Mouse (Mus musculus) myocyte (in vitro differentiated cells): ENCODE results near the gene Gm10322. TPM values are rescaled to one million over a fixed set of nuclear protein-coding genes. Genes with fewer than 3 reads are reported as not detected.
A peak's percentile ranks its signal among the peaks of the same experiment; 100 is the strongest.

Source experiments
- H3K27me3 ChIP-seq: one replicate; pipeline ENCODE4 v1.6.1; 2011; ENCODE audit not compliant: control insufficient read depth, insufficient read depth, insufficient read length
- H3K36me3 ChIP-seq: one replicate; pipeline ENCODE4 v1.6.1; 2011; ENCODE audit not compliant: control insufficient read depth, insufficient read depth
- H3K4me2 ChIP-seq: one replicate; pipeline ENCODE4 v1.6.1; 2011; ENCODE audit warnings: low read depth, control low read depth
- H3K4me3 ChIP-seq: one replicate; pipeline ENCODE4 v1.5.1; 2011; ENCODE audit warnings: mild to moderate bottlenecking, control low read depth, moderate library complexity
- H3K79me2 ChIP-seq: one replicate; pipeline ENCODE4 v1.6.1; 2011; ENCODE audit not compliant: control insufficient read depth, insufficient read depth
- H3ac ChIP-seq: one replicate; pipeline ENCODE4 v1.6.1; 2011; ENCODE audit not compliant: control insufficient read depth, insufficient read length
- CEBPB ChIP-seq: IDR thresholded peaks from 2 replicates; pipeline ENCODE4 v1.6.1; 2011; ENCODE audit warnings: mild to moderate bottlenecking, moderate library complexity; ENCODE audit not compliant: poor library complexity, insufficient read depth, severe bottlenecking
- E2F4 ChIP-seq: IDR thresholded peaks from one replicate; pipeline ENCODE4 v1.6.1; 2011; ENCODE audit warnings: mild to moderate bottlenecking, control low read depth, moderate library complexity; ENCODE audit not compliant: insufficient read depth
- MAX ChIP-seq: IDR thresholded peaks from one replicate; pipeline ENCODE4 v1.6.1; 2011; ENCODE audit warnings: low read depth, mild to moderate bottlenecking, control low read depth
- MYOD1 ChIP-seq, 3 experiments: IDR thresholded peaks; one replicate each; pipeline ENCODE4 v1.6.1; 2011; ENCODE audit warnings: control low read depth in 2 of 3, low read depth in 2 of 3, mild to moderate bottlenecking in 2 of 3, moderate library complexity in 1 of 3; ENCODE audit not compliant: insufficient read length in 2 of 3, control insufficient read depth in 1 of 3
- MYOG ChIP-seq, 3 experiments: IDR thresholded peaks; one replicate each; pipeline ENCODE4 v1.6.1; 2011; ENCODE audit warnings: control low read depth in 2 of 3, low read depth in 2 of 3, mild to moderate bottlenecking in 2 of 3; ENCODE audit not compliant: insufficient read length in 2 of 3, control insufficient read depth in 1 of 3, insufficient read depth in 1 of 3
- POLR2A ChIP-seq: IDR thresholded peaks from one replicate; pipeline ENCODE4 v1.6.1; 2011; ENCODE audit warnings: low read depth, mild to moderate bottlenecking, control low read depth, moderate library complexity; ENCODE audit not compliant: insufficient read length
- POLR2AphosphoS2 ChIP-seq: IDR thresholded peaks from one replicate; pipeline ENCODE4 v1.6.1; 2011; ENCODE audit warnings: low read depth, control low read depth; ENCODE audit not compliant: insufficient read length
- REST ChIP-seq: IDR thresholded peaks from one replicate; pipeline ENCODE4 v1.6.1; 2011; ENCODE audit warnings: mild to moderate bottlenecking, control low read depth, moderate library complexity; ENCODE audit not compliant: insufficient read depth, insufficient read length
- SRF ChIP-seq: IDR thresholded peaks from one replicate; pipeline ENCODE4 v1.6.1; 2011; ENCODE audit warnings: low read depth; ENCODE audit not compliant: control insufficient read depth, insufficient read length
- TCF12 ChIP-seq: IDR thresholded peaks from one replicate; pipeline ENCODE4 v1.6.1; 2011; ENCODE audit warnings: mild to moderate bottlenecking, control low read depth; ENCODE audit not compliant: poor library complexity, insufficient read depth, severe bottlenecking
- TCF3 ChIP-seq: IDR thresholded peaks from one replicate; pipeline ENCODE4 v1.6.1; 2011; ENCODE audit warnings: low read depth, control low read depth; ENCODE audit not compliant: insufficient read length
- USF1 ChIP-seq: IDR thresholded peaks from one replicate; pipeline ENCODE4 v1.6.1; 2011; ENCODE audit warnings: low read depth, mild to moderate bottlenecking, control low read depth, moderate library complexity
- polyA plus RNA-seq: library from polyadenylated mRNA; unstranded; fragments of >200 nt; fragmentation: generic; extraction: Trizol; gene quantifications from one replicate; pipeline ENCODE4 v1.2.1, GENCODE M21; 2012; ENCODE audit warnings: missing spikeins

Gm10322 gene
- polyA plus RNA-seq, 1 experiment: 0.37 TPM

- Histone ChIP-seq H3K4me3 (no peak overlapping the region), H3K4me2 (no peak overlapping the region), H3K79me2 (peaks cover 85% of the 10 kb centered on the region), H3ac (no peak overlapping the region), H3K36me3 (peaks cover 22% of the 10 kb centered on the region), H3K27me3 (no peaks in the 10 kb centered on the region)
- TF ChIP-seq POLR2A: no peak
- peak in 1 of 3 experiments; percentile 24 for TF ChIP-seq MYOG (IDR thresholded peaks at IDR 0.05; ENCODE audit: control insufficient read depth in 1 of 3, insufficient read depth in 1 of 3, insufficient read length in 2 of 3, low read depth in 2 of 3)
- TF ChIP-seq MYOD1 (IDR thresholded peaks at IDR 0.05; ENCODE audit: control insufficient read depth in 1 of 3, insufficient read length in 2 of 3, low read depth in 2 of 3): peak in 2 of 3 experiments; percentile 10 to 15
- TF ChIP-seq MAX: no peak
- TF ChIP-seq CEBPB: no peak
Observed at GRCm38 (mm10) chr10:59570780-59571179, 45.1 kb upstream of the Gm10322 start.

DNA sequence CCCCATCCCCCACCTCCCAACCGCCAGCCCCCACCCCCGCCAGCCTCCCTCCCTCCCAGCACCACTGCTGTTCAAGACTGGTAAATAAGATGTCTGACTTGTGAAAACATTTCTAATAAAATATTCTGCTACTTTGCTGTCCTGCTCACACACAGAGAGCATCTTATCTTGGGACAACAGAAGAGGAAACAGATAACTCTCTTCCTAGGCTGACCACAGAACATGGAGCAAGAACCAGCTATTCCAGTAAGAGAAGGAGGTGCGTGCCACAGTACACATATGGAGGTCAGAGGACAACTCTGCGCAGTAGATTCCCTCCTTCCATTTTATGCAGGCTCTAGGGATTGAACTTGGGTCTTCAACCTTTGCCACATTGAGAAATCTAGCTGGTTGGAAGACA, 44.6 kb upstream of the Gm10322 start:
- H3K79me2 ChIP-seq: peaks cover 87% of the 10 kb centered on the region
- no peaks in the 10 kb centered on the region for H3K27me3 ChIP-seq
- H3K4me3 ChIP-seq: no peak overlapping the region
- no peak overlapping the region for H3K4me2 ChIP-seq
- TF ChIP-seq TCF3 (no peak), USF1 (no peak), E2F4 (no peak), MYOG (IDR thresholded peaks at IDR 0.05; ENCODE audit: control insufficient read depth in 1 of 3, insufficient read depth in 1 of 3, insufficient read length in 2 of 3, low read depth in 2 of 3) (no peak)
- H3K36me3 ChIP-seq: peaks cover 22% of the 10 kb centered on the region
- H3ac ChIP-seq: no peak overlapping the region

DNA sequence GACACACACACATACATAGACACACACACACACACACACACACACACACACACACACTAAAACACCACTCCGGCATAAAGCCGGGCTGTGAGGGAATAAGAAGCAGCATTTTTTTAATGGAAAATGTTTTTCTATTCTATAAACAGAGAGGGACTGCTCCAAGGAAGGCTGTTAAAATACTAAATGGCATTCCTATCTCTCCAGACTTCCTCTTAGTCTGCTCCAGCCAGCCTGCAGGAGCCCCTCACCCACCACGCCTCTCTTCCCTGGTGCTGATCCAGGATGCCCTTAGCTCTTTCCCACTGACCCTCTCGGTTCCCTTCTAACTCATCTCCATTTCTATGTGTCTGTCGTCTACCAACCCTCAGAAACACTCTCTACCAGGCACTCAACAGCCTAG, 43.9 kb upstream of the Gm10322 start:
- Histone ChIP-seq H3K27me3 (no peaks in the 10 kb centered on the region), H3ac (no peak overlapping the region), H3K4me3 (no peak overlapping the region), H3K79me2 (peaks cover 89% of the 10 kb centered on the region), H3K4me2 (no peak overlapping the region), H3K36me3 (peaks cover 17% of the 10 kb centered on the region)
- TF ChIP-seq POLR2AphosphoS2: no peak
- TF ChIP-seq E2F4: no peak
- no peak for TF ChIP-seq MYOD1 (IDR thresholded peaks at IDR 0.05; ENCODE audit: control insufficient read depth in 1 of 3, insufficient read length in 2 of 3, low read depth in 2 of 3)
- no peak for TF ChIP-seq USF1
- no peak for TF ChIP-seq MAX
- no peak for TF ChIP-seq CEBPB
- no peak for TF ChIP-seq POLR2A
- TF ChIP-seq MYOG (IDR thresholded peaks at IDR 0.05; ENCODE audit: control insufficient read depth in 1 of 3, insufficient read depth in 1 of 3, insufficient read length in 2 of 3, low read depth in 2 of 3): no peak
- no peak for TF ChIP-seq SRF
- TF ChIP-seq TCF3: no peak
- no peak for TF ChIP-seq REST
- TF ChIP-seq TCF12: no peak

DNA sequence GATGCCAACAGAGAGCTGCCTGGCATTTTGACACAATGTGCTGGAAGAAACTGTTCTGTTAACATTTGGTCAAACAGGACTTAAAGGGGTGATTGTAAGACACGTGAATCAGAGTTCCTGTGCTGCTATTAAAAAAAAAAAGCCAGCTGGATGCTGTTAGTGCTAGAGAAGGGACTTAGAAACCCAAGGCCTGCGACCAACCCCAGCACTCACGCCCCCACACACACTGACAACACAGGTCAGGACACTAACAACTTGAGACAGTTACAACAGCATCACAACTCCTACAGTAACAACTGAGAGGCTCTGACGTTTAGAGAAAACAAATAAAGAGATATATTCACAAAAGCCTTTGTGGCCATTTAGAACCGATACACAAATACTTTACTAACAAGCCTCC, 39.6 kb upstream of the Gm10322 start:
- Histone ChIP-seq H3K79me2 (peaks cover 84% of the 10 kb centered on the region), H3K4me2 (peak overlapping the region; percentile 20), H3ac (no peak overlapping the region), H3K27me3 (no peaks in the 10 kb centered on the region), H3K4me3 (no peak overlapping the region), H3K36me3 (no peaks in the 10 kb centered on the region)
- TF ChIP-seq TCF3 (no peak), E2F4 (no peak), POLR2A (no peak), USF1 (no peak), SRF (no peak), MYOG (IDR thresholded peaks at IDR 0.05; ENCODE audit: control insufficient read depth in 1 of 3, insufficient read depth in 1 of 3, insufficient read length in 2 of 3, low read depth in 2 of 3) (no peak), POLR2AphosphoS2 (no peak), REST (no peak), TCF12 (no peak), MAX (no peak), CEBPB (no peak), MYOD1 (IDR thresholded peaks at IDR 0.05; ENCODE audit: control insufficient read depth in 1 of 3, insufficient read length in 2 of 3, low read depth in 2 of 3) (no peak)

DNA sequence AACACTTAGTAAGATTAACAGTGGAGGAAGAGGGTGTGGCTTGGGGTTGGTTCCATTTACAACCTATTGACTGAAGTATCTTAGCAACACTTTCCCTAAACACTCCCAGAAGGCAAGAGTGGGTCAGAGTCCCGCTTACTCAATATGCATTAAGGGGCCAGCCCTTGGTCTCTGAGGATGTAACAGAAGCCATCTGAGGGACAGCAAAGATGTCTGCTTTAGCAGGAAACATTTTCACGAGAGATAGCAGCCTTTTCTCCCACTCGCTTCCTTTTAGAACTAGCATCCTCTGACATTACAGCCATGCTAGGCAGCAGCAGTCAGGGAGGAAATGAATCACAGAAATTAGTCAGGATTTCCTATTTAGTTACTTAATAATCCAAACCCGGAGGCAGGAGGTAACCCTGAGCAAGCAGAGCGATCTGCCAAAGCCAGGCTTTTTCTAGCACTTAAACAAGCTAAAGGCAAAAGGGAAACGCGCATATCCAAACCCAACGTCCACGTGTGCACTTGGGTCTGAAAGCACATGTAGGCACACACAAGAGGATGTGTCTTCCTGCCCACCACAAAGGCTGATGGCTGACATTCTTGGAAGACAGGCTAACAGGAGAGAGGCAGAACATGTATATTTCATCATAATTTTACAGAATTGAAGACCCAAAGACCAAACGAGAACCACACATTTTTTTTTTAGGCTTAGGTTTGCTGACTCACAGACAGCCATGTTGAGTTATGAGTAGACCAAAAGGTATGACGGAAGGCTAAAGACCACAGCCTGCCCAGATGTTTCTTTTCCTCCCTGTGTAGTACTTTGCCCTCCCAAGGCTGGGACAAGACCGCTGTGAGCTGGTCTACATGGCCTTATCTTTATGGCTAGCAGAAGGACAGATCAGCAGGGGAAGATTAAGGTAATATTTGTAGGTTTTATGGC, 37.7 kb upstream of the Gm10322 start:
- H3K27me3 ChIP-seq: no peaks in the 10 kb centered on the region
- no peak for TF ChIP-seq POLR2AphosphoS2
- TF ChIP-seq SRF: no peak
- no peak for TF ChIP-seq TCF3
- no peak for TF ChIP-seq REST
- TF ChIP-seq MYOG (IDR thresholded peaks at IDR 0.05; ENCODE audit: control insufficient read depth in 1 of 3, insufficient read depth in 1 of 3, insufficient read length in 2 of 3, low read depth in 2 of 3): no peak
- TF ChIP-seq MYOD1 (IDR thresholded peaks at IDR 0.05; ENCODE audit: control insufficient read depth in 1 of 3, insufficient read length in 2 of 3, low read depth in 2 of 3): no peak
- TF ChIP-seq POLR2A: peak; percentile 41
- no peak for TF ChIP-seq MAX
- TF ChIP-seq USF1: peak; percentile 27
- TF ChIP-seq CEBPB: 0 out of 2 replicates have a peak, but pooled peaks have one; percentile 31
- no peak for TF ChIP-seq E2F4
- TF ChIP-seq TCF12: no peak
- no peak overlapping the region for H3ac ChIP-seq
- H3K4me2 ChIP-seq: peak overlapping the region; percentile 83
- H3K79me2 ChIP-seq: peaks cover 84% of the 10 kb centered on the region
- peak overlapping the region; percentile 6 for H3K4me3 ChIP-seq
- H3K36me3 ChIP-seq: peaks cover 9% of the 10 kb centered on the region
